Mouse (Mus musculus) liver, embryonic 16.5 days (tissue): ENCODE data around the gene Thsd4. TPM values are rescaled to one million over a fixed set of nuclear protein-coding genes. Genes with fewer than 3 reads are reported as not detected.

ENCODE experiments used
- ATAC-seq: fragments of 200-750 bp; cut with Nextera tagmentation; 2 replicates; pipeline ENCODE4 v1.8.0; 2017; ENCODE audit warnings: low read depth, mild to moderate bottlenecking, moderate number of reproducible peaks, moderate library complexity
- H3K27ac ChIP-seq: fragments of 300-500 bp; sonication (generic); 2 replicates; pipeline ENCODE4 v1.5.1; 2014; ENCODE audit warnings: mild to moderate bottlenecking, low read length
- H3K27me3 ChIP-seq: fragments of 300-500 bp; sonication (generic); 2 replicates; pipeline ENCODE4 v1.6.1; 2014; ENCODE audit warnings: low read depth, low read length, mixed read lengths; ENCODE audit not compliant: control insufficient read depth, insufficient read depth
- H3K36me3 ChIP-seq: fragments of 300-500 bp; sonication (generic); 2 replicates; pipeline ENCODE4 v1.6.1; 2014; ENCODE audit warnings: mild to moderate bottlenecking; ENCODE audit not compliant: control insufficient read depth, insufficient read depth
- H3K4me1 ChIP-seq: fragments of 300-500 bp; sonication (generic); 2 replicates; pipeline ENCODE4 v1.6.1; 2014; ENCODE audit warnings: low read depth, low read length, mixed read lengths; ENCODE audit not compliant: control insufficient read depth
- H3K4me2 ChIP-seq: fragments of 300-500 bp; sonication (generic); 2 replicates; pipeline ENCODE4 v1.6.1; 2014; ENCODE audit warnings: low read depth, low read length, mixed read lengths
- H3K4me3 ChIP-seq: fragments of 300-500 bp; sonication (generic); 2 replicates; pipeline ENCODE4 v1.5.1; 2014; ENCODE audit warnings: low read depth, mild to moderate bottlenecking, low read length
- H3K9ac ChIP-seq: fragments of 300-500 bp; sonication (generic); 2 replicates; pipeline ENCODE4 v1.6.1; 2014; ENCODE audit warnings: low read depth, low read length
- H3K9me3 ChIP-seq: fragments of 300-500 bp; sonication (generic); replicated peaks from 2 replicates; pipeline ENCODE4 v1.6.1; 2016; ENCODE audit warnings: low read length; ENCODE audit not compliant: control insufficient read depth
- WGBS: fragments of 180-500 bp; shearing (Covaris S2); extraction: QIAGEN DNeasy Blood & Tissue Kit; methylation state at CpG from one replicate; pipeline ENCODE4 v1.1.7; 2014; ENCODE audit not compliant: insufficient replicate concordance; 5-methylcytosine and 5-hydroxymethylcytosine counted together
- polyA plus RNA-seq: library from polyadenylated mRNA; unstranded; fragments of >200 nt; fragmentation: Nextera tagmentation; extraction: Ambion mirVana; gene quantifications from 2 replicates; pipeline ENCODE4 v1.2.1, GENCODE M21; 2015

Thsd4 gene
- polyA plus RNA-seq, 1 experiment from 2014 or later = 1.1 TPM

- Histone ChIP-seq H3K4me1 (no peaks in the 10 kb centered on the region; the same call in 1 of the 2 replicates), H3K9me3 (no peaks in the 10 kb centered on the region), H3K4me2 (no peak overlapping the region), H3K9ac (no peak overlapping the region), H3K4me3 (no peak overlapping the region), H3K27ac (no peak overlapping the region), H3K27me3 (no peaks in the 10 kb centered on the region), H3K36me3 (no peaks in the 10 kb centered on the region)
- WGBS = 25% methylated on average over 4 of the region's 5 CpGs
- ATAC-seq = no peak
Measured at GRCm38 (mm10) chr9:60024971-60025370, 496.9 kb downstream of the Thsd4 start.

- Histone ChIP-seq H3K4me1 (no peaks in the 10 kb centered on the region; the same call in 1 of the 2 replicates), H3K4me3 (no peak overlapping the region), H3K9me3 (no peaks in the 10 kb centered on the region), H3K27me3 (no peaks in the 10 kb centered on the region), H3K27ac (no peak overlapping the region), H3K4me2 (no peak overlapping the region), H3K9ac (no peak overlapping the region), H3K36me3 (no peaks in the 10 kb centered on the region)
- WGBS = 35% methylated on average over 5 of the region's 5 CpGs
- no peak for ATAC-seq
Measured at GRCm38 (mm10) chr9:60024545-60024944, 497.3 kb downstream of the Thsd4 start.

GRCm38 (mm10) chr9:60022331-60022730 lies 499.5 kb downstream of the Thsd4 start:
- Histone ChIP-seq H3K4me1 (no peaks in the 10 kb centered on the region; the same call in 1 of the 2 replicates), H3K4me2 (no peak overlapping the region)
- WGBS = 67% methylated on average over 3 of the region's 3 CpGs

GRCm38 (mm10) chr9:60020444-60020843 lies 501.4 kb downstream of the Thsd4 start:
- Histone ChIP-seq H3K27me3 (no peaks in the 10 kb centered on the region), H3K4me2 (no peak overlapping the region), H3K27ac (no peak overlapping the region), H3K9me3 (no peaks in the 10 kb centered on the region), H3K9ac (no peak overlapping the region), H3K36me3 (no peaks in the 10 kb centered on the region), H3K4me1 (no peaks in the 10 kb centered on the region; the same call in 1 of the 2 replicates), H3K4me3 (no peak overlapping the region)
- 26% methylated on average over 1 of the region's 1 CpGs for WGBS
- no peak for ATAC-seq

More at GRCm38 (mm10) chr9:60022331-60022730, 499.5 kb downstream of the Thsd4 start:
- no peaks in the 10 kb centered on the region for H3K27me3 ChIP-seq
- H3K27ac ChIP-seq = no peak overlapping the region
- ATAC-seq = peak; percentile 81
- H3K36me3 ChIP-seq = no peaks in the 10 kb centered on the region
- H3K4me3 ChIP-seq = no peak overlapping the region
- H3K9ac ChIP-seq = no peak overlapping the region
- H3K9me3 ChIP-seq = no peaks in the 10 kb centered on the region

GRCm38 (mm10) chr9:60010285-60010684 lies 511.6 kb downstream of the Thsd4 start:
- no peaks in the 10 kb centered on the region for H3K9me3 ChIP-seq
- 55% methylated on average over 1 of the region's 1 CpGs for WGBS
- H3K9ac ChIP-seq = no peak overlapping the region
- no peak overlapping the region for H3K4me3 ChIP-seq
- no peak overlapping the region for H3K4me2 ChIP-seq
- ATAC-seq = no peak
- H3K4me1 ChIP-seq = no peaks in the 10 kb centered on the region
- no peak overlapping the region for H3K27ac ChIP-seq
- no peaks in the 10 kb centered on the region for H3K27me3 ChIP-seq
- H3K36me3 ChIP-seq = no peaks in the 10 kb centered on the region

GRCm38 (mm10) chr9:60008936-60009335 lies 512.9 kb downstream of the Thsd4 start:
- Histone ChIP-seq H3K27me3 (no peaks in the 10 kb centered on the region), H3K9ac (no peak overlapping the region), H3K4me2 (no peak overlapping the region), H3K9me3 (no peaks in the 10 kb centered on the region), H3K4me3 (no peak overlapping the region), H3K27ac (no peak overlapping the region), H3K4me1 (no peaks in the 10 kb centered on the region), H3K36me3 (no peaks in the 10 kb centered on the region)
- no peak for ATAC-seq
- WGBS = 49% methylated on average over 7 of the region's 7 CpGs

GRCm38 (mm10) chr9:60002323-60002722 lies 519.5 kb downstream of the Thsd4 start:
- WGBS = 67% methylated on average over 8 of the region's 8 CpGs
- Histone ChIP-seq H3K4me1 (no peaks in the 10 kb centered on the region), H3K36me3 (no peaks in the 10 kb centered on the region), H3K27me3 (no peaks in the 10 kb centered on the region), H3K27ac (no peak overlapping the region), H3K9me3 (no peaks in the 10 kb centered on the region), H3K4me2 (no peak overlapping the region), H3K9ac (no peak overlapping the region), H3K4me3 (no peak overlapping the region)
- ATAC-seq = no peak

GRCm38 (mm10) chr9:60001444-60001843 lies 520.4 kb downstream of the Thsd4 start:
- Histone ChIP-seq H3K9me3 (no peaks in the 10 kb centered on the region), H3K4me2 (no peak overlapping the region), H3K27me3 (no peaks in the 10 kb centered on the region), H3K4me1 (no peaks in the 10 kb centered on the region), H3K9ac (no peak overlapping the region), H3K36me3 (no peaks in the 10 kb centered on the region), H3K4me3 (no peak overlapping the region), H3K27ac (no peak overlapping the region)
- 56% methylated on average over 3 of the region's 3 CpGs for WGBS
- ATAC-seq = no peak

- no peaks in the 10 kb centered on the region for H3K36me3 ChIP-seq
- ATAC-seq = no peak
- no peaks in the 10 kb centered on the region for H3K4me1 ChIP-seq
- no peaks in the 10 kb centered on the region for H3K9me3 ChIP-seq
- H3K27ac ChIP-seq = no peak overlapping the region
- H3K9ac ChIP-seq = no peak overlapping the region
- no peaks in the 10 kb centered on the region for H3K27me3 ChIP-seq
- WGBS = 69% methylated on average over 4 of the region's 4 CpGs
- no peak overlapping the region for H3K4me3 ChIP-seq
- no peak overlapping the region for H3K4me2 ChIP-seq
Measured at GRCm38 (mm10) chr9:59997725-59998124, 524.1 kb downstream of the Thsd4 start.
